21 mouse cellular contexts compared by ENCODE assay signal in the genomic region with DNA sequence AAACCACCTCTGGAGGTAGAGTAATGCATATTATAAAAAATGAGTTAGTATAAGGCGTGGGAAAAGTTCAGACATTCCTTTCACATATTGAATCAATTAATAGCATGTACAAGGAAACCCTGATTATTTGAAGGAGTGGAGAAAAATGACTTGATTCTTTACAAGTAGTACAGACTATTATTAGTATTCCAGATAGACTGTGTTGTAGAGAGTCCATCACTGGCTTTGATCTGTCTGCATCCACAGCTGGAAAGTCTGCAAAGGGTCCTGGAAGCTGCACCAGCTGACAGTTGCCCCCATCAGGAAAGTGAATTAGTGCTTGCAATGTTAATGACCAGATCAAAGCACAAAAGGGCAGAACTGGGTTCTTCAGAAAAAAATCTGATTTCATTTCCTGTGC.
"Had no signal": no experiment of that assay in that cellular context is flagged by ENCODE, and none has a peak within 500 bp of the region (broad histone marks: within the 10 kb centered on the region; RNA-seq: fewer than 3 reads in every experiment).

No protein-coding gene starts in this region.

- H3K36me3 ChIP-seq: liver, embryonic 13.5 days; lung, embryonic 15.5 days; midbrain, embryonic 12.5 days; neural tube, embryonic 15.5 days; stomach, embryonic 15.5 days had no signal

- H3K4me2 ChIP-seq: liver, embryonic 13.5 days; lung, embryonic 15.5 days; midbrain, embryonic 12.5 days; neural tube, embryonic 15.5 days; stomach, embryonic 15.5 days had no signal

- DNase-seq: kidney, adult 9 months; kidney, postnatal 36 days; layer of hippocampus, adult 9-11 months; layer of hippocampus, postnatal 36 days; liver; liver, embryonic 13.5 days; liver, postnatal 0 days; lung, postnatal 14 days; right cerebral cortex, postnatal 4 days; spleen, adult 18-20 months; thymus, adult 2 months; thymus, postnatal 25 days had no signal

- H3K27ac ChIP-seq: kidney, postnatal 0 days; liver, embryonic 13.5 days; lung, embryonic 15.5 days; macrophage; midbrain, embryonic 12.5 days; neural tube, embryonic 15.5 days; stomach, embryonic 15.5 days had no signal

- H3K4me3 ChIP-seq: liver, embryonic 13.5 days; lung, embryonic 15.5 days; megakaryocyte, embryonic 14.5 days; midbrain, embryonic 12.5 days; neural tube, embryonic 15.5 days; stomach, embryonic 15.5 days had no signal

- H3K27me3 ChIP-seq: liver, embryonic 13.5 days; lung, embryonic 15.5 days; megakaryocyte, embryonic 14.5 days; midbrain, embryonic 12.5 days; neural tube, embryonic 15.5 days; stomach, embryonic 15.5 days had no signal

- H3K9me3 ChIP-seq: liver, embryonic 13.5 days; lung, embryonic 15.5 days; megakaryocyte, embryonic 14.5 days; midbrain, embryonic 12.5 days; neural tube, embryonic 15.5 days; stomach, embryonic 15.5 days had no signal

- H3K9ac ChIP-seq: liver, embryonic 13.5 days; liver, postnatal 0 days; lung, embryonic 15.5 days; midbrain, embryonic 12.5 days; neural tube, embryonic 15.5 days; stomach, embryonic 15.5 days had no signal

- ATAC-seq: intestine, postnatal 0 days; liver, postnatal 0 days; midbrain, embryonic 16.5 days had no signal

- H3K4me1 ChIP-seq: liver, embryonic 13.5 days; lung, embryonic 15.5 days; megakaryocyte, embryonic 14.5 days; midbrain, embryonic 12.5 days; neural tube, embryonic 15.5 days; stomach, embryonic 15.5 days had no signal
